Mouse (Mus musculus) hindbrain, embryonic 15.5 days (tissue): ENCODE measurements around the gene Tspear. TPM values are rescaled to one million over a fixed set of nuclear protein-coding genes. Genes with fewer than 3 reads are reported as not detected.
"Not testable (repeated sequence)": the region's sequence is repeated elsewhere in the genome, so short reads cannot be mapped to it uniquely, and the experiment has no call there.

ENCODE experiments used
- ATAC-seq: fragments of 200-750 bp; cut with Nextera tagmentation; 2 replicates; pipeline ENCODE4 v1.8.0; 2017; ENCODE audit warnings: low read depth, moderate number of reproducible peaks, moderate TSS enrichment; ENCODE audit not compliant: low FRiP score
- H3K27ac ChIP-seq: fragments of 300-500 bp; sonication (generic); replicated peaks from 2 replicates; pipeline ENCODE4 v1.5.1; 2015; ENCODE audit warnings: mild to moderate bottlenecking, inconsistent platforms
- H3K27me3 ChIP-seq: fragments of 300-500 bp; sonication (generic); 2 replicates; pipeline ENCODE4 v1.6.1; 2015; ENCODE audit warnings: control low read depth, inconsistent platforms
- H3K36me3 ChIP-seq: fragments of 300-500 bp; sonication (generic); 2 replicates; pipeline ENCODE4 v1.6.1; 2015; ENCODE audit warnings: control low read depth, inconsistent platforms
- H3K4me1 ChIP-seq: fragments of 300-500 bp; sonication (generic); replicated peaks from 2 replicates; pipeline ENCODE4 v1.6.1; 2015; ENCODE audit warnings: control low read depth, inconsistent platforms
- H3K4me2 ChIP-seq: fragments of 300-500 bp; sonication (generic); 2 replicates; pipeline ENCODE4 v1.6.1; 2015; ENCODE audit warnings: moderate library complexity, mild to moderate bottlenecking, inconsistent platforms
- H3K4me3 ChIP-seq: fragments of 300-500 bp; sonication (generic); 2 replicates; pipeline ENCODE4 v1.5.1; 2015; ENCODE audit warnings: mild to moderate bottlenecking, inconsistent platforms
- H3K9ac ChIP-seq: fragments of 300-500 bp; sonication (generic); 2 replicates; pipeline ENCODE4 v1.6.1; 2015; ENCODE audit warnings: inconsistent platforms
- H3K9me3 ChIP-seq: fragments of 300-500 bp; sonication (generic); 2 replicates; pipeline ENCODE4 v1.6.1; 2016; ENCODE audit warnings: control low read depth, inconsistent platforms
- WGBS: fragments of 180-500 bp; shearing (Covaris S2); methylation state at CpG from one replicate; pipeline ENCODE4 v1.1.7; 2015; 5-methylcytosine and 5-hydroxymethylcytosine counted together
- polyA plus RNA-seq: library from polyadenylated mRNA; unstranded; fragments of >200 nt; fragmentation: Nextera tagmentation; extraction: Ambion mirVana; gene quantifications from 2 replicates; pipeline ENCODE4 v1.2.1, GENCODE M21; 2015

Gene Tspear
- polyA plus RNA-seq, 1 experiment from 2014 or later = 0.99 TPM

DNA sequence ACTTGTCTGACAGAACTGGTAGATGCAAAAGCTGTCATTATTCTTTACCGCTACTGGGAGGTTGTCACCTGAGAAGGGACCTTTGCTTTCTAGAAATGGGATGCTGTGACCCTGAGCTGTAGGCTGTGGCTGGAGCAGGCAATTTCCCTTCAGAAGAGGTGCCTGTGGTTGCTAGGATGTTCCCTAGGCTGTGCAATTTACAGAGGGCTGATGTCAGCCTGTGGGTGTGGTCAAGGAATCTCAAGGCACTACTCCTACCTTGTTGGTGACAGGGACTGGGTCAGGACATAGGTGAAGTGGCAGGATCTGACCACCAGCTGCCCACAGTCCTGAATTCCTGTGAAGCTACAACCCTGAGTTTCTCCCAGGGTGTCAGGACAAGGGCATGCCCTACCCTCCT lies 83.4 kb downstream of the Tspear start:
- Histone ChIP-seq H3K9me3 (no peaks in the 10 kb centered on the region), H3K4me1 (no peaks in the 10 kb centered on the region), H3K4me3 (no peak overlapping the region), H3K27ac (no peak overlapping the region), H3K36me3 (no peaks in the 10 kb centered on the region), H3K4me2 (no peak overlapping the region), H3K27me3 (no peaks in the 10 kb centered on the region), H3K9ac (no peak overlapping the region)
- ATAC-seq = no peak
- WGBS = 86% methylated on average over 1 of the region's 1 CpGs

DNA sequence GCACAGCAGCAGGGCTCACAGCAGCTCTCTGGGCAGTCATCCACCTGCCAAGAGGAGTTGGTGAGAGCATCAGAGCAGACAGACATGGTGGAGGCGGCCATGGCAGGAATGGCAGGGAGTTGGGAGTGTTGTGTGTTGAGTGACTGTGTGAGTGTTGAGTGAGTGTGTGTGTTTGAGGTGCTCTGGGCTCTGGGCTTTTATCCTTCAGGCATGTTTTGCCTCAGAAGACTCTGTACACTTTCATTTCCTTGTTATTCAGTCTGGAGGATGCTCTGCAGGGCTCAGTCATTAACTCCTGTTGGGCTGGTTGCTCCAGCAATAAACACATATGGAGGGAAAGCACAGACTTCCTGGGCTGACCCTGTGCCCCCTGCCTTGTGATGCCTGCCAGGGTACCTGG lies 84.9 kb downstream of the Tspear start, which contains the start of gene Gm3238:
Gene Gm3238 (minus strand): TSS at position 101 of the 400 bp plus-strand sequence.
- H3K4me1 ChIP-seq, H3K36me3 ChIP-seq, ATAC-seq, H3K27ac ChIP-seq, H3K27me3 ChIP-seq, H3K4me3 ChIP-seq, H3K4me2 ChIP-seq, H3K9ac ChIP-seq, H3K9me3 ChIP-seq: not testable (repeated sequence)
- no CpG with 5 or more reads among the region's 1 CpGs for WGBS

DNA sequence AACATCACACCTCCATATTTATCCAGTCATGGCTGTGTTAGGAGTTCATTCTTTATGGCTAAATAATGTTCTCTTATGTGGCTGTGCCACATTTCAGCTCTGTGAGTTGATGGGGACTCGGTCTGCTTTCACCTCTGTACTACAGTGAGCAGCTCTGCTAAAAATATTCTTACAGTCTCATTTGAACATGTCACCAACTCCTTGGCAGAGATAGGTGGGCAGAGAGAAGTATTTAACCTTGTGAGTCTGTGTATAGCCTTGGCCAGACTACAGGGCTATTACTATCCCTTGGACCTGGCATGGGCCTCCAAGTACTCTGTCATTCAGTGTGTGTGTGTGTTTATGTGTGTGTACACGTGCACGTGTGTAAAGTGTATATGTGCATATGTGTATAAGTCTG lies 85.8 kb downstream of the Tspear start:
- 94% methylated on average over 2 of the region's 3 CpGs for WGBS
- ATAC-seq, H3K27ac ChIP-seq, H3K36me3 ChIP-seq, H3K4me1 ChIP-seq, H3K27me3 ChIP-seq, H3K4me3 ChIP-seq, H3K9ac ChIP-seq, H3K4me2 ChIP-seq, H3K9me3 ChIP-seq: not testable (repeated sequence)

DNA sequence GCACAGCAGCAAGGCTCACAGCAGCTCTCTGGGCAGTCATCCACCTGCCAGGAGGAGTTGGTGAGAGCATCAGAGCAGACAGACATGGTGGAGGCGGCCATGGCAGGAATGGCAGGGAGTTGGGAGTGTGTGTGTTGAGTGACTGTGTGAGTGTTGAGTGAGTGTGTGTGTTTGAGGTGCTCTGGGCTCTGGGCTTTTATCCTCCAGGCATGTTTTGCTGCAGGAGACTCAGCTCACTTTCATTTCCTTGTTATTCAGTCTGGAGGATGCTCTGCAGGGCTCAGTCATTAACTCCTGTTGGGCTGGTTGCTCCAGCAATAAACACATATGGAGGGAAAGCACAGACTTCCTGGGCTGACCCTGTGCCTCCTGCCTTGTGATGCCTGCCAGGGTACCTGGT lies 90.5 kb downstream of the Tspear start, which contains the start of gene Gm7138:
Gene Gm7138 (minus strand): TSS at position 101 of the 400 bp plus-strand sequence.
- not testable (repeated sequence) for H3K9ac ChIP-seq, H3K9me3 ChIP-seq, H3K27ac ChIP-seq, H3K36me3 ChIP-seq, H3K4me1 ChIP-seq, H3K27me3 ChIP-seq, ATAC-seq, H3K4me3 ChIP-seq, H3K4me2 ChIP-seq
- WGBS = 62% methylated on average over 1 of the region's 1 CpGs

DNA sequence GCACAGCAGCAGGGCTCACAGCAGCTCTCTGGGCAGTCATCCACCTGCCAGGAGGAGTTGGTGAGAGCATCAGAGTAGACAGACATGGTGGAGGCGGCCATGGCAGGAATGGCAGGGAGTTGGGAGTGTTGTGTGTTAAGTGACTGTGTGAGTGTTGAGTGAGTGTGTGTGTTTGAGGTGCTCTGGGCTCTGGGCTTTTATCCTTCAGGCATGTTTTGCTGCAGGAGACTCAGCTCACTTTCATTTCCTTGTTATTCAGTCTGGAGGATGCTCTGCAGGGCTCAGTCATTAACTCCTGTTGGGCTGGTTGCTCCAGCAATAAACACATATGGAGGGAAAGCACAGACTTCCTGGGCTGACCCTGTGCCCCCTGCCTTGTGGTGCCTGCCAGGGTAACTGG lies 96.1 kb downstream of the Tspear start, which contains the start of gene Gm3250:
Gene Gm3250 (minus strand): TSS at position 101 of the 400 bp plus-strand sequence.
- H3K36me3 ChIP-seq, ATAC-seq, H3K4me1 ChIP-seq, H3K9ac ChIP-seq, H3K4me3 ChIP-seq, H3K9me3 ChIP-seq, H3K27me3 ChIP-seq, H3K27ac ChIP-seq, H3K4me2 ChIP-seq: not testable (repeated sequence)
- 50% methylated on average over 1 of the region's 1 CpGs for whole genome bisulfite sequencing

DNA sequence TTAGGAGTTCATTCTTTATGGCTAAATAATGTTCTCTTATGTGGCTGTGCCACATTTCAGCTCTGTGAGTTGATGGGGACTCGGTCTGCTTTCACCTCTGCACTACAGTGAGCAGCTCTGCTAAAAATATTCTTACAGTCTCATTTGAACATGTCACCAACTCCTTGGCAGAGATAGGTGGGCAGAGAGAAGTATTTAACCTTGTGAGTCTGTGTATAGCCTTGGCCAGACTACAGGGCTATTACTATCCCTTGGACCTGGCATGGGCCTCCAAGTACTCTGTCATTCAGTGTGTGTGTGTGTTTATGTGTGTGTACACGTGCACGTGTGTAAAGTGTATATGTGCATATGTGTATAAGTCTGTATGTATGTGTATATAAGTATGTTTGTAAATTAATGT lies 97.0 kb downstream of the Tspear start:
- not testable (repeated sequence) for H3K27ac ChIP-seq, H3K4me2 ChIP-seq, H3K4me3 ChIP-seq, H3K27me3 ChIP-seq, H3K9me3 ChIP-seq, ATAC-seq, H3K9ac ChIP-seq, H3K36me3 ChIP-seq, H3K4me1 ChIP-seq
- 86% methylated on average over 2 of the region's 3 CpGs for WGBS

DNA sequence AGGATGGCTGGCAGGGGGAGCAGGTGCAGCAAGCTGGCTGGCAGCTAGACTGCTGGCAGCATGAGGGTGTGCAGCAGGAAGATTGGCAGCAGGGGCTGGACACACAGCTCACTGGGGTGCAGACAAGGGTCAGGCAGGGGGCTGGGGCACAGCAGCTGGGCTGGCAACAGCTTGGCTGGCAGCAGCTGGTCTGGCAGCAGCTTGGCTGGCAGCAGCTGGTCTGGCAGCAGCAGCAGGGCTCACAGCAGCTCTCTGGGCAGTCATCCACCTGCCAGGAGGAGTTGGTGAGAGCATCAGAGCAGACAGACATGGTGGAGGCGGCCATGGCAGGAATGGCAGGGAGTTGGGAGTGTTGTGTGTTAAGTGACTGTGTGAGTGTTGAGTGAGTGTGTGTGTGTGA lies 101.5 kb downstream of the Tspear start, which contains the start of gene Gm7137:
Gene Gm7137 (minus strand): TSS at position 325 of the 400 bp plus-strand sequence.
- not testable (repeated sequence) for H3K4me3 ChIP-seq, ATAC-seq, H3K4me2 ChIP-seq, H3K27ac ChIP-seq, H3K4me1 ChIP-seq, H3K9ac ChIP-seq, H3K9me3 ChIP-seq, H3K36me3 ChIP-seq, H3K27me3 ChIP-seq
- whole genome bisulfite sequencing = 44% methylated on average over 1 of the region's 1 CpGs

DNA sequence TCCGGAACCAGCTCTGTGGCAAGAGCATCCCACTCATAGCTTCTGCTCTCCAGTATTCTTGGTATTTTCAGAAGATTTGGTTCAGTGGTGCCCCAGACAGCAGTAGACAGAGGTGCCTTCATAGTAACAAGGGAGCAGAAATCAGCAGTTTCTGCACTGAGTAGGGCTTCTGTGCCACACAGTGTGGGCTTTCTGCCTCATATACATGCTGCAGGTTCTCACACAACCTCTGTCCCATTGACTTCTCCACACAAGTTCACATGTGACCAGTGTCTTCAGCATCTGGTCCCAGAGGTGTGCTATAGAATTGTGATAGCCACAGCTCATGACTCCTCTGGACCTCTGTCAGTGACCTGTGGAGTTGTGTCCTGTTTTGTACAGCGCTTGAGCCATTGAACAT lies 102.3 kb downstream of the Tspear start:
- H3K9ac ChIP-seq = no peak overlapping the region
- 81% methylated on average over 2 of the region's 2 CpGs for WGBS
- H3K36me3 ChIP-seq = no peaks in the 10 kb centered on the region
- no peaks in the 10 kb centered on the region for H3K27me3 ChIP-seq
- no peak for ATAC-seq
- no peak overlapping the region for H3K4me2 ChIP-seq
- H3K4me3 ChIP-seq = no peak overlapping the region
- no peak overlapping the region for H3K27ac ChIP-seq
- no peaks in the 10 kb centered on the region for H3K4me1 ChIP-seq
- H3K9me3 ChIP-seq = no peaks in the 10 kb centered on the region

DNA sequence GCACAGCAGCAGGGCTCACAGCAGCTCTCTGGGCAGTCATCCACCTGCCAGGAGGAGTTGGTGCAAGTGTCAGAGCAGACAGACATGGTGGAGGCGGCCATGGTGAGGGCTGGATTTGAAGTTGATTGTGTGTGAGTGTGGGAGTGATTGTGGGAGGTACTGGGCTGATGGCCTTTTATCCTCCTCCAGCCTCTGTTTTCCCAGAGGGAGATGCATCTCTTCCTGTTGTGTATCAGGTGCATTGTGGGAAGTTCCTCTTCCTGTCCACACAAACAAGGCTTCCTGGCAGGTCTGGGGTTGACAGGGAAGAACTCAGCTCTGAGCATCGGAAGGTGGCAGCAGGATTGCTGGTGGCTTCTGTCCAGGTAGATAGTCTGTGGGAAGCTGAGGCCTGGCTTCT lies 108.6 kb downstream of the Tspear start, which contains the start of gene Gm9639:
Gene Gm9639 (minus strand): TSS at position 101 of the 400 bp plus-strand sequence.
- H3K4me1 ChIP-seq = no peaks in the 10 kb centered on the region
- no peaks in the 10 kb centered on the region for H3K27me3 ChIP-seq
- H3K9me3 ChIP-seq = no peaks in the 10 kb centered on the region
- no peak within 1 kb of the TSS for H3K27ac ChIP-seq
- H3K9ac ChIP-seq = no peak within 1 kb of the TSS
- H3K4me3 ChIP-seq = no peak within 1 kb of the TSS
- 68% methylated on average over 2 of the region's 2 CpGs for WGBS
- no peak within 1 kb of the TSS for H3K4me2 ChIP-seq
- no peak for ATAC-seq
- H3K36me3 ChIP-seq = no peaks in the 10 kb centered on the region

DNA sequence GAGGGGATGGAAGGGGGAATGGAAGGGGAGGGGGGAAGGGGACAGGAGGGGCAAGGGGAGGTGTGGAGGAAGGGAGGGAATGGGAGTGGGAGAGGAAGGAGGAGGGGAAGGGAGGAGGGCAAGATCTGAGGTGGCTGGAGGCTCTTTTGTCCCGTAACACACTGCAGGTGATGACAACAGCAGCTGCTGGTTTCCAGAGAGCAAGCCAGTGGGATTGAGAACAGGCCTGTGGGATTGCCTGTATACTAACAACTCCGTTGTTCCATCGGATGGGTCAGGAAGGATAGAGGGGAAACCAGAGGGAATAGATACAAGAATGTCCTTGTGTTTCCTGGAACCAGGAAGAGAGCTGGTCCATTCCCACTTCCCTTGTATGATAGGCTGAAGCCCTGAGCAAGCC lies 111.3 kb downstream of the Tspear start:
- H3K27ac ChIP-seq = no peak overlapping the region

DNA sequence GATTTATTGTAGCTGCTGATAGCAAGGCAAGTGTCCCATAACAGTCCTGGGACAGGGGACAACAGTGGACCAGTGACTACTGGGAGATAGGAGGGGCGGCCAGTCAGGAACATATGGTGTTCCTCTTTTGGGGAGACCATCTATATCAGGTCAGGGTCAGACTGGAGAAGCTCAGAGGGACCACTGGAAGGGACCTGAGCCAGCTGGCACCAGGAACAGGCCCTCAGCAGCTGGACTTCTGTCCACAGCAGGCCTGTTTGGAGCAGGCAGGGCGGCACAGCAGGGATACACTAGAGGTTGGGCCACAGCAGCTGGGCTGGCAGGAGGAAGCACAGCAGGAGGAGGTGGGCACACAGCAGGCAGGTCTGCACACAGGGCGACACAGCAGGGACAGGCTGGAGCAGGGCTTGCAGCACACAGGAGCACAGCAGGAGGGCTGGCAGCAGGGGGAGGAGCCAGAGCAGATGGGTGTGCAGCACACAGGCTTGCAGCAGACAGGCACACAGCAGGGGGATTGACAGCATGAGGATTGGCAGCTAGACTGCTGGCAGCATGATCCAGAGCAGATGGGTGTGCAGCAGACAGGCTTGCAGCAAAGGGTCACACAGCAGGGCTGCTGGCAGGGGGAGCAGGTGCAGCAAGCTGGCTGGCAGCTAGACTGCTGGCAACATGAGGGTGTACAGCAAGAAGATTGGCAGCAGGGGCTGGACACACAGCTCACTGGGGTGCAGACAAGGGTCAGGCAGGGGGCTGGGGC lies 112.0 kb downstream of the Tspear start:
- H3K9ac ChIP-seq, H3K4me3 ChIP-seq, H3K4me2 ChIP-seq, H3K27ac ChIP-seq, H3K4me1 ChIP-seq, H3K36me3 ChIP-seq, ATAC-seq, H3K27me3 ChIP-seq, H3K9me3 ChIP-seq: not testable (repeated sequence)
- WGBS = 34% methylated on average over 3 of the region's 3 CpGs

More for the DNA sequence above, 111.3 kb downstream of the Tspear start:
- 22% methylated on average over 3 of the region's 3 CpGs for WGBS
- no peak for ATAC-seq
- H3K4me1 ChIP-seq = no peaks in the 10 kb centered on the region
- H3K9me3 ChIP-seq = no peaks in the 10 kb centered on the region
- H3K9ac ChIP-seq = no peak overlapping the region
- no peak overlapping the region for H3K4me2 ChIP-seq
- no peaks in the 10 kb centered on the region for H3K36me3 ChIP-seq
- H3K4me3 ChIP-seq = no peak overlapping the region
- H3K27me3 ChIP-seq = no peaks in the 10 kb centered on the region

DNA sequence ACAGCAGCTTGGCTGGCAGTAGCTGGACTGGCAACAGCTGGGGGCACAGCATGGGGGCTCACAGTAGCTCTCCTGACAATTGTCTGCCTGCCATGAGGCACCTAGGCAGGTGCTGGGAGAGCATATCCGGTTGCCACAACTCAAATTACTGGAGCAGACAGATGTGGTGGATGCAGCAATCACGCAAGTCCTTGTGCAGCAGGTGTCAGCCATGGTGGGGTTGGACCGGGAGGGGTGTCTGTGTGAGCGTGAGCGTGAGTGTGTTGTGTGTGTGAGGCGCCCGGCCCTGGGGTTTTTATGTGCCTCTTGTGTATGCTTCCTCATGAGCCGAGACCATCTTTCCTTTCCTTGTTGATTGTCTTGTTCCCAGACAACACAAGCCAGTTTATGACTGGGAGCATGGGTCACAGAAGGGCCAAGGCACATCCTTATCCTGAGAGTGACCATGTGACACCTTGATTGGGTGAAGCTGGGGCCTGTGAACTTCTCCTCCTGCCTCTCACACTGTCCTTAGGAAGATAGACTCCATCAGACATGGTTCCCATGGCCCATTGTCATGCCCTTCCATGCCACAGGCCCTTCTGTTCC lies 112.6 kb downstream of the Tspear start, which contains the start of gene Gm19668:
Gene Gm19668 (minus strand): TSS at position 213 of the 588 bp plus-strand sequence.
- ATAC-seq = no peak
- H3K27ac ChIP-seq = no peak within 1 kb of the TSS
- H3K9ac ChIP-seq = no peak within 1 kb of the TSS
- no peak within 1 kb of the TSS for H3K4me2 ChIP-seq
- no peaks in the 10 kb centered on the region for H3K4me1 ChIP-seq
- WGBS = 53% methylated on average over 8 of the region's 8 CpGs
- H3K4me3 ChIP-seq = no peak within 1 kb of the TSS
- no peaks in the 10 kb centered on the region for H3K27me3 ChIP-seq
- H3K9me3 ChIP-seq = no peaks in the 10 kb centered on the region
- no peaks in the 10 kb centered on the region for H3K36me3 ChIP-seq
